Mouse (Mus musculus) heart, embryonic 10.5 days (tissue): Measurements from ENCODE around the gene Magi2. TPM values are rescaled to one million over a fixed set of nuclear protein-coding genes. Genes with fewer than 3 reads are reported as not detected.
"Not testable (repeated sequence)": the region's sequence is repeated elsewhere in the genome, so short reads cannot be mapped to it uniquely, and the experiment has no call there.

Experiments
- DNase-seq: peaks from one replicate; pipeline ENCODE4 v3.0.0-alpha.2; 2017; ENCODE audit warnings: low spot score
- H3K27ac ChIP-seq: fragments of 300-500 bp; sonication (generic); 2 replicates; pipeline ENCODE4 v1.5.1; 2016; ENCODE audit warnings: mild to moderate bottlenecking
- H3K27me3 ChIP-seq: fragments of 300-500 bp; sonication (generic); 2 replicates; pipeline ENCODE4 v1.6.1; 2016; ENCODE audit warnings: mild to moderate bottlenecking; ENCODE audit not compliant: poor library complexity, insufficient read depth, severe bottlenecking
- H3K36me3 ChIP-seq: fragments of 300-500 bp; sonication (generic); 2 replicates; pipeline ENCODE4 v1.6.1; 2016; ENCODE audit warnings: mild to moderate bottlenecking, moderate library complexity
- H3K4me1 ChIP-seq: fragments of 300-500 bp; sonication (generic); 2 replicates; pipeline ENCODE4 v1.6.1; 2016; ENCODE audit warnings: mild to moderate bottlenecking
- H3K4me3 ChIP-seq: fragments of 300-500 bp; sonication (generic); 2 replicates; pipeline ENCODE4 v1.5.1; 2016; ENCODE audit warnings: mild to moderate bottlenecking, moderate library complexity
- H3K9me3 ChIP-seq: fragments of 300-500 bp; sonication (generic); 2 replicates; pipeline ENCODE4 v1.6.1; 2016; ENCODE audit warnings: mild to moderate bottlenecking, moderate library complexity
- WGBS: fragments of 180-500 bp; shearing (Covaris S2); methylation state at CpG from one replicate; pipeline ENCODE4 v1.1.7; 2016; 5-methylcytosine and 5-hydroxymethylcytosine counted together
- polyA plus RNA-seq: library from polyadenylated mRNA; unstranded; fragments of >200 nt; fragmentation: Nextera tagmentation; extraction: Ambion mirVana; gene quantifications from 2 replicates; pipeline ENCODE4 v1.2.1, GENCODE M21; 2016

The Magi2 gene
- polyA plus RNA-seq, 1 experiment from 2014 or later: 1.8 TPM

DNA sequence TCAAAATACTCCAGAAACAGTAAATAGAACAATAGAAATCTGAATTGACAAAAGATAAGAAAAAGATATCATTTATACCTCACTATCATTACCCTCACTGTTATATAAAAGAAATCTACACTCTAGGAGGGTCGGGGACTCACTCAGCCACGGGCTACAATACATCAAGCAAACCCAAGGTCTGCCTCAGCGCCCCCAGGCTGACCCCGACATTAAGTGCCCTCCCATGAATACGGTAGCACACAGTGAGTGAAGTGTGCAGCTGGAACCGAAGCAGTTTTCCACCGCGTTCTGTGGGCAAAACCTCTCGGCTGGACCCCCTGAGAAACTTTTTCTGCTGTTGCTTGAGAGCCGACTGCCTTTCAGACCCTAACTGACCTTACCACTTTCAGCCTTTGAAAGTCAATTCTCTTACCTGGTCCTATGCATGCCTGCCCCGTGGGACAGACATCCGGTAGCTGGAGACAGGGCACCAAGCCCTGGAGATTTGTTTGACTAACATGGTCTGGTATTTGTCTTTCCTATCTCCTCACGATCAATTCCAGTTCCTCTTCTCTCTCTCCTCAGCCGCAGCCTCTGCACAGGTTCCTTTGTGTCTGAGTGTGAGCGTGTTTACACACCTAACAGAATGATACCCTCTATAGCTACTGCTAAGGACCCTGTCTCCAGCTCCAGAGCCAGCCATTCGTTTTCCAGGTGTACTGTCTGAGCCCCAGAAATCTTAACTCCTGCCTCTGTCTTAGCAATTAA, 1285.7 kb downstream of the Magi2 start:
- Histone ChIP-seq H3K4me1 (no peaks in the 10 kb centered on the region), H3K36me3 (no peaks in the 10 kb centered on the region), H3K4me3 (no peak overlapping the region), H3K9me3 (no peaks in the 10 kb centered on the region), H3K27ac (no peak overlapping the region), H3K27me3 (no peaks in the 10 kb centered on the region)
- no peak for DNase-seq
- WGBS: 41% methylated on average over 16 of the region's 16 CpGs

DNA sequence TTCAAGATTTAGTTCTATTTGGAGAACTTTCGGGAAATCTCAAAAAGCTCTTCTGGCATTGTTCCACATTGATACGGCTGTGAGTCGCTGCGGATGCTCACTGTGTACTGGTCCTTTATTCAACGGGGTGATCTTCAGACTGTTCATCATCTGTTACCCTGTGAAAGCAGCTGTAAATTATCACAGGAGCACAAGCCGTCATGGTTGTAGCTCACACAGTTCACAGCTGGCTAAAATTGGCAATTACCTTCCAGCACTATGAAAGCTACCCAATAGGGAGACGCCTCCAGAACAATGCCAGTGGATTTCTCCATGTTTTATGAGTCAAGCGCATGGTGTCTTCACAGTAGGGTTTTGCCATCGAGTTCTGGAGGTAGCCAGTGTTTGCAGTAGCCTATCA, 1294.8 kb downstream of the Magi2 start:
- Histone ChIP-seq H3K36me3 (no peaks in the 10 kb centered on the region), H3K27ac (no peak overlapping the region), H3K27me3 (no peaks in the 10 kb centered on the region), H3K4me1 (no peaks in the 10 kb centered on the region), H3K9me3 (no peaks in the 10 kb centered on the region), H3K4me3 (no peak overlapping the region)
- WGBS: 86% methylated on average over 9 of the region's 9 CpGs
- no peak for DNase-seq

DNA sequence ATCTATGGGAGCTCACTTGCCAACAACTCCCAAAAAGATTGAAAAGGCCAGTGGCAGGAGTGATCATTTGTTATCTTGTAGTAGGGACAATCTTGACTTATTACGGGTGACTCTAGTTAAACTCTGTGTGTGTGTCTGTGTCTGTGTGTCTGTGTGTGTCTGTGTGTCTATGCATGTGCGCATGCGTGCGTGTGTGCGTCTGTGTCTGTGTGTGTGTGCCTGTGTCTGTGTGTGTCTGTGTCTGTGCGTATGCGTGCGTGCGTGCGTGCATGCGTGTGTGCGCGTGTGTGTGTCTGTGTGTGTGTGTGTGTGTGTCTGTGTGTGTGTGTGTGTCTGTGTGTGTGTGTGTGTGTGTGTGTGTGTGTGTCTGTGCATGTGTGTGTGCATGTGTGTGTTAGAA, 1295.2 kb downstream of the Magi2 start:
- WGBS: 96% methylated on average over 13 of the region's 13 CpGs
- DNase-seq: no peak
- Histone ChIP-seq H3K27ac (no peak overlapping the region), H3K36me3 (no peaks in the 10 kb centered on the region), H3K27me3 (no peaks in the 10 kb centered on the region), H3K4me3 (no peak overlapping the region), H3K9me3 (no peaks in the 10 kb centered on the region), H3K4me1 (no peaks in the 10 kb centered on the region)

DNA sequence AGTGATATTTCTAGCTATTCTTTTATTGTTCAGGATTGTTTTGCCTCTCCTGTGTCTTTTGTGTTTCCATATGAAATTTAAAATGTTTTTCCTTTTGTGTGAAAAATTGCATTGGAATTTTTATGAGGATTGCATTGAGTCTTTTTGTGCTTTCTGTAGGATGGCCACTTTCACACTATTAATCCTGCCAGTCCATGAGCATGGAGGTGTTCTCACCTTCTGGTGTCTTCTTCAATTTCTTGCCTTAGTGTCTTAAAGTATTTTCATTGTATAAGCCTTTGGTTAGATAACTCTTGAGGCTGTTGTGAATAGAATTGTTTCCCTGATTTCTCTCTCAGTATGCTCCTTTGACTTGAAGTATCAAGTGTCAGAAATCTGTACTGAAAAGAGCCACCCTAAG, 1296.9 kb downstream of the Magi2 start:
- Histone ChIP-seq H3K9me3 (no peaks in the 10 kb centered on the region), H3K4me3 (no peak overlapping the region), H3K4me1 (no peaks in the 10 kb centered on the region), H3K36me3 (no peaks in the 10 kb centered on the region), H3K27me3 (no peaks in the 10 kb centered on the region), H3K27ac (no peak overlapping the region)
- no peak for DNase-seq

DNA sequence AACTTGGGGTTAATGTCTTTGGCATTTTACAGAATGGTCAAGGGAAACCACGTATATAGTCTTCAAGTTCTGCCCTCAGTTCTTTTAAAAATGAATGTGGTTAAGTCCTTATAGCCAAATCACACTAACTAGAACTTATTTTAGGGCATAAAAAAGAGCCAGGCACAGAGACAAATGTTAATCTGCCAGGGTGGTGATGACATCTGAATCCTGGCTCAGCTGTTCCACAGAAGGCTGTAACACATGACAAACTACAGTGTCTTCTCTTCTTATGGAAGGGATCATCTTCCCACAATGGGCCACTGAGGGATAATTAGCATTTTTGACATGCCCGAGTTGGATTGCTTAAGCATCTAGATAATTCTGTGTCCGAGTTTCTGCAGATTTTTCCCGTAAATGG, 1299.8 kb downstream of the Magi2 start:
- not testable (repeated sequence) for H3K4me1 ChIP-seq, H3K27me3 ChIP-seq, H3K9me3 ChIP-seq, H3K27ac ChIP-seq, H3K36me3 ChIP-seq, H3K4me3 ChIP-seq, DNase-seq
- 88% methylated on average over 2 of the region's 4 CpGs for WGBS

DNA sequence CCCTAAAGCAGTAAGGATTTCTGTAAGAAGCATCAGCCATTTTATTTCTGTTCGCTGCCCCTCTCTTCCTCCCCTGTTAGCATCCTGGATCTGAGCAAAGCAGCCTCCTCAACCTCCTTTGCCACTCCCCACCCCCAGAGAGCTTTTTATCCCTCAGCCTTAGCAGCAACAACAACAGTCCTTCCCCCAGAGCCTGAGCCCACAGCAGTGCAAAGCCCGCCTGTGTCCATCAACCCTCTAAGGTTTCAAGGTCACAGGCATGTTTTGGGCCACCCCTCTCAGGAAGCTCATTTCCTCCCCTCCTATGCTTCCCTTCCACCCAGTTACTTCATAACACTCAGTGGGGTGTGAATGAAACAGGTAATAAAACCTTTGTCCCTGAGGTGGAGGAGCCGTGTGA, 1309.7 kb downstream of the Magi2 start:
- Histone ChIP-seq H3K27ac (no peak overlapping the region), H3K36me3 (no peaks in the 10 kb centered on the region), H3K27me3 (no peaks in the 10 kb centered on the region), H3K4me3 (no peak overlapping the region), H3K9me3 (no peaks in the 10 kb centered on the region), H3K4me1 (no peaks in the 10 kb centered on the region)
- no peak for DNase-seq
- WGBS: 55% methylated on average over 3 of the region's 3 CpGs

DNA sequence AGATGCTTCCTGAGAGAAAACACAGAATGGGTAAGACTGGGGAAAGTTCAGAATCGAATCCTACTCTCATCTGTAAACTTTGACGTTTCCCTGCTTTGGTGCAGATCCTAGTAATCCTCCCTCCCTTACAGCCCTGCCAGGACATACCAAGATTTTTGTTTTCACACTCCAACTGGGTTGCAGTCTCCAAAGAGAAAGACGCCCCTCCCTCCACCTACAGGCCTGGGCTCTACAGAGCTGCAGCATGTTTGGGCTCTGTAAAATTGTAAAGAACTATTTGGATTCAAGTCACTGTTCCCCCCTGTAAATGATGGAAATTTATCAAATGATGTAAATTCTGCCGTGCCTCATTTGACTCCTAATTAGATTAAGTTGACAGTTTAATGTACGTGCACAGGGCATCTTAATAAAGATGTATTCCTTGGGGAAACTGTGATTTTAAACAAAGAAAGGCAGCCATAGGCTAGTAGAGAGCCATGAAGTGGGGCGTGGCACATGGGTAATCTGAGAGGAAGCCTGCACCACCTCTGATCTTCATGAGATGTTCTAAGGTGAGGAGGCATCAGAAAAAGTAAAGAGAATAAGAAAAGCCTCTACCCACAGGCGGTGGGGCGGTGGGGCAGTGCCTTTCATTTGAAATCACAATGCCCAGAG, 1310.7 kb downstream of the Magi2 start:
- DNase-seq: no peak
- WGBS: 63% methylated on average over 8 of the region's 8 CpGs
- no peaks in the 10 kb centered on the region for H3K4me1 ChIP-seq
- no peak overlapping the region for H3K4me3 ChIP-seq
- no peaks in the 10 kb centered on the region for H3K9me3 ChIP-seq
- no peaks in the 10 kb centered on the region for H3K36me3 ChIP-seq
- H3K27me3 ChIP-seq: no peaks in the 10 kb centered on the region
- no peak overlapping the region for H3K27ac ChIP-seq

DNA sequence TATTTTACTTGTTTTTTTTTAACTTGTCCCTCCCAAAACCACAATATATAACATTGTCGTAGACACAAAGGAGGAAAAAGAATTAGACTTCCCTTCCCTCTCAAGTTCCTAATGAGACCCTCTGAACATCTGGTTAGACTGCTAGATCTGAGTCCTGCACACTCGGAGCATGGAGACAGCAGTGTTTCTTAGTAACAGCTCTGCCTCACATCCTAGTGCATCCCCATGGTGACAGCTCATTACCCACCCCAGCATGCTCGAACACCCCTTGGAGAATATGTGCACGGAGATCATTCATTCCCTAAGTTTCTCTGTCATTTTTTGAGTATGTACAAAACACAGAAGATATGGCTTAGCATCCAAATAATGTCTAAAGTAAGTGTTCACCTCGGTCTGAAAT, 1317.5 kb downstream of the Magi2 start:
- 74% methylated on average over 5 of the region's 5 CpGs for WGBS
- H3K27me3 ChIP-seq: no peaks in the 10 kb centered on the region
- no peaks in the 10 kb centered on the region for H3K4me1 ChIP-seq
- no peak for DNase-seq
- H3K9me3 ChIP-seq: no peaks in the 10 kb centered on the region
- H3K4me3 ChIP-seq: no peak overlapping the region
- H3K36me3 ChIP-seq: no peaks in the 10 kb centered on the region
- H3K27ac ChIP-seq: no peak overlapping the region

DNA sequence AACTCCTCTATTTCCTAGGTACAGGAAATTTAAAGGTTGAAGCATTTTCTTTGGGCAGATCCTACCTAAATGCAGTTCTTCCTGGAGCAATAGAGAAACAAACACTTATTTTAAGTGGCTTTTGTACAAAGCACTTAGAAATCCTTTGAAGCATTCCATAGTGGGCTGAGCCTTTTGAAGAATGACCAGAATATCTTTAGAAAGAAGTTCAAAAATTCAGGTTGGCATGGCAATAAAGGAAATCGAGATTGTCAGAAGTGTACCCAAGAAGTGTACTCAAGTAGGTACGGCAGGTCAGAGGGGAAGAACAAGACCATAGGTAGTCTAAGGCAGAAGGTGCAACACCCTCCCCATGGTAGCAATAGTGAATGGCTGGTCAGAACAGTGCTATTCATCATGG, 1332.5 kb downstream of the Magi2 start:
- no peak overlapping the region for H3K4me3 ChIP-seq
- no peaks in the 10 kb centered on the region for H3K4me1 ChIP-seq
- H3K36me3 ChIP-seq: no peaks in the 10 kb centered on the region
- no peak for DNase-seq
- no peak overlapping the region for H3K27ac ChIP-seq
- H3K9me3 ChIP-seq: no peaks in the 10 kb centered on the region
- H3K27me3 ChIP-seq: no peaks in the 10 kb centered on the region
- WGBS: 83% methylated on average over 2 of the region's 2 CpGs

DNA sequence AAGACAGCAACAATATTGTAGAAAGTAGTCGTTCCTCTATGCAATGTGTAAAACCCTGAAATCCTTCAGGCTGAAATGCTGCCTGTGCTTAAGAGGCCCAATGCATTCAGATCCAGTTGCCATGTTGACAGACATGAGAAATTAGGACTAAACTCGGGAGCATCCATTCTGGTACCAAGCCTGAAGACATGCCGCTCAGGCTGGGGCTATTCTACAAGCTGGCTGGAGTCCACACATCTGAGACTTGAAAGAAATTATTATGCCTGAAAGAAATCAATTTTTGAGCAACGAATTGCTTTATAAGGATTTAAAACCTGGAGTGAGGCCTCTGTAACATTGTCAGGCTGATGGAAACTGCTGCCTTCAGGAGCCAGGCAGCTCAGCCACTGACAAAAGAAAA, 1333.0 kb downstream of the Magi2 start:
- H3K4me1 ChIP-seq: no peaks in the 10 kb centered on the region
- H3K27me3 ChIP-seq: no peaks in the 10 kb centered on the region
- 73% methylated on average over 4 of the region's 4 CpGs for WGBS
- H3K27ac ChIP-seq: no peak overlapping the region
- no peaks in the 10 kb centered on the region for H3K9me3 ChIP-seq
- H3K36me3 ChIP-seq: no peaks in the 10 kb centered on the region
- no peak for DNase-seq
- H3K4me3 ChIP-seq: no peak overlapping the region

DNA sequence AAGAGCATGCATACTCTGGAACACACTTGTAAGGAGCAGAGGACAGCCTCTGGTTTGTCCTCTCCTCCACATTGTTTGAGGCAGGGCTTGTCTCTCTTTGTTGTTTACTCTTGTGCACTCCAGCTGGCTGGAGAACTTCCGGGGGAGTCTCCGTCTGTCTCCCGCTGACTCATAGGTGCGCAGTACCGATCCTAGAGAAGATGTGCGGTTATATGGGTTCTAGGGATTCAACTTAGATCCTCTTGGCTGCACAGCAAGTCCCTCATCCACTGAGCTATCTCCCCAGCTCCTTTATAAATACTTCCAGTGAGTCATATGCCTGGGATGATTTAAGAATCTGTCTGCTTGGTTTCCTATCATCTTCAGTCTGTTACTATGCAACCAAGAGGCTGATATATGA, 1341.6 kb downstream of the Magi2 start:
- no peaks in the 10 kb centered on the region for H3K9me3 ChIP-seq
- no peaks in the 10 kb centered on the region for H3K36me3 ChIP-seq
- H3K4me3 ChIP-seq: no peak overlapping the region
- H3K27me3 ChIP-seq: no peaks in the 10 kb centered on the region
- no peak overlapping the region for H3K27ac ChIP-seq
- no peaks in the 10 kb centered on the region for H3K4me1 ChIP-seq
- WGBS: 81% methylated on average over 6 of the region's 6 CpGs
- no peak for DNase-seq

DNA sequence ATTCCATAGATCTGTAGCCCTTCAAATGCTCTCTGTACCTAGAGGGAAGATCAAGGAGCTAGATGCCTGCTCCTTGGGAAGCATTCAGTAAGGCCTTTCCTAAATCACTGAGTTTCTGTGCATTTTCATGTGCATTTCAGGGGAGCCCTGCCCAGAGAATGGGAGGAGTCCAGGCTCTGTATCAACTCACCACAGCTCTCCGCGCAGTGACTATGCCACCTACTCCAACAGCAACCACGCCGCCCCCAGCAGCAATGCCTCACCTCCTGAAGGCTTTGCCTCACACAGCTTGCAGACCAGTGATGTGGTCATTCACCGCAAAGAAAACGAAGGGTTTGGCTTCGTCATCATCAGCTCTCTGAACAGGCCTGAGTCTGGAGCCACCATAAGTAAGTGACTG, 1342.1 kb downstream of the Magi2 start:
- Histone ChIP-seq H3K27ac (no peak overlapping the region), H3K9me3 (no peaks in the 10 kb centered on the region), H3K27me3 (no peaks in the 10 kb centered on the region), H3K4me3 (no peak overlapping the region), H3K4me1 (no peaks in the 10 kb centered on the region), H3K36me3 (no peaks in the 10 kb centered on the region)
- no peak for DNase-seq
- WGBS: 94% methylated on average over 7 of the region's 7 CpGs

DNA sequence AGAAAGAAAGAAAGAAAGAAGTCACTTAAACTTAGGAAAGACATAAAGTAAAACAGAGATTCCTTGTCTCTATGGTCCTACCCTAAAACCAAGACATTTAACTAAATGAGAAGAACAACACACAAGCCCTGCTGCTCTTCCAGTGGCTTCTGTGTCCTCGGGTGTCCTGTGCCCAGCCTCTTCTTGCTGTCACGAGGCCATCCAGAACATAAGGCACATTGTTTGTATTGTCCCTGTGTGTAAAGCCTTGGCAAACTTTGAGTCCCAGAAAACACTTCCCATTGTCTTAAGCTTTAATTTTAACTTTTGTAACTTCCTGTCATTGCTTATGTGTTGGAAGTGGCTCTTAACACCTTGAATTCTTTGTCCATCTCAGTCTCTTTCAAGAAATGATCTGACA, 1348.0 kb downstream of the Magi2 start:
- no peaks in the 10 kb centered on the region for H3K27me3 ChIP-seq
- no peak for DNase-seq
- no peaks in the 10 kb centered on the region for H3K4me1 ChIP-seq
- no peak overlapping the region for H3K27ac ChIP-seq
- H3K36me3 ChIP-seq: no peaks in the 10 kb centered on the region
- WGBS: 72% methylated on average over 2 of the region's 2 CpGs
- no peaks in the 10 kb centered on the region for H3K9me3 ChIP-seq
- no peak overlapping the region for H3K4me3 ChIP-seq

DNA sequence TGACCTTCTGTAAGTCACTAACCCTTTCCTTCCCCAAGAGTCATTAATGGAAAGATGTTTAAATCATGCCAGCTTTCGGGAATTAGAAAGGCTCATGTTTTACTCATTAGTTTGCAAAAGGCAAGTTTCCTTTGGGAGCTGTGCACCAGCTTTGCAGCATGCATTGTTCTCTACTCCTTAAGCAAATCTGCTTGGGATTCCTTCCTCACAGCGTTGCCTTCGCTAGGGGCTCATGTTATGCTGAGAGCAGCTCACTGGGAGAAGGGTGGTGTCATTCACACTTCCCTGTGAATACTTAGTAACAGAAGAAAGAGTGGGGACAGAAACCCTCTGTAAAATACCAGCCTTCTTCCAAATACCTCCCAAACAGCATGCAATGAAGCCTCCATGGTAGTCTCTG, 1349.0 kb downstream of the Magi2 start:
- DNase-seq: no peak
- H3K9me3 ChIP-seq: no peaks in the 10 kb centered on the region

More for the DNA sequence above, 1349.0 kb downstream of the Magi2 start:
- 31% methylated on average over 3 of the region's 3 CpGs for WGBS
- Histone ChIP-seq H3K27ac (no peak overlapping the region), H3K4me3 (no peak overlapping the region), H3K36me3 (no peaks in the 10 kb centered on the region), H3K27me3 (no peaks in the 10 kb centered on the region), H3K4me1 (no peaks in the 10 kb centered on the region)
